Comparison of ENCODE assay signal across 32 mouse cellular contexts in the genomic region with DNA sequence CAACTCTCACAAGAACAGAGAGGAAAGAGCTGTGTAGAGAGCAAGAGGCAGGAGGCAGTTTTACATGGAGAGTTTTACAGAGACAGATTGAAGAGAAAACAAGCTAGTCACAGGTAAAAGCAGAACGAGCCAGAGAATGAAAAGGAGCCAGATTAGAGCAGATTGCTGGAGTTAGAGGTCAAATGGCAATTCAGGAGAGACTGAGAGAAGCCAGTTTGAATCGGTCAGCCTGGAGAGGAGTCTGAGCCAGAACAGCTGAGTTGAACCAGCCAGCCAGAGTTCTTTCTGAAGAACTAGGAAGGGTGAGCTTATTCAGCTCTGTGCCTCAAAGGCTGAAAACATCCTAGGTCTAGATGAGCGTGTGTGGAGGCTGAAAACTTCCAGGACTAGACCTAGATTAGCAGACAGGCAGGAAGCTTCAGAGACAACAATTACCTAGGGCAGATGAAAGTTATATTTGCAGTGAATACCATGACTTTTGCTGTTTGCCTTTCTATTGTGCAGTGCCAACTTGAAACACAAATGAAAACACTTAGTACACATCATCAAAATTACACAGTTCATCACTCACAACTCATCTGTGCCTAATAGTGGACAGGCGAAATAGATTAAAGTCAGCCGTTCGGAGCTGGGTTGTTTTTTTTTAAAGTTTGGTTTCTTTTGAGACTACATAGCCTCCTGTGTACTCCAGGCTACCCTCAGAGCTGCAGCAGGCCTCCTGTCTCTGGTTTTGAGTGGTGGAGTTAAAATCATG. TPM values are rescaled to one million over a fixed set of nuclear protein-coding genes. Genes with fewer than 3 reads are reported as not detected.
"Had no signal": no experiment of that assay in that cellular context is flagged by ENCODE, and none has a peak within 500 bp of the region (broad histone marks: within the 10 kb centered on the region; RNA-seq: fewer than 3 reads in every experiment).

No protein-coding gene starts in this region.

- H3K27ac ChIP-seq: left cerebral cortex, adult 2 months; limb, embryonic 10.5 days; limb, embryonic 12.5 days; limb, embryonic 13.5 days; limb, embryonic 15.5 days; liver, embryonic 13.5 days; liver, embryonic 14.5 days; liver, embryonic 15.5 days; lung, embryonic 15.5 days; macrophage; midbrain, embryonic 10.5 days; midbrain, embryonic 12.5 days; midbrain, embryonic 13.5 days; midbrain, embryonic 15.5 days; neural tube, embryonic 12.5 days had no signal

- ATAC-seq: liver, postnatal 0 days; midbrain, embryonic 13.5 days; midbrain, embryonic 15.5 days; midbrain, embryonic 16.5 days had no signal

- H3K4me2 ChIP-seq: limb, embryonic 12.5 days; limb, embryonic 13.5 days; limb, embryonic 15.5 days; liver, embryonic 11.5 days; liver, embryonic 13.5 days; liver, embryonic 15.5 days; lung, embryonic 14.5 days; lung, embryonic 15.5 days; midbrain, embryonic 11.5 days; midbrain, embryonic 12.5 days; midbrain, embryonic 13.5 days; midbrain, embryonic 15.5 days; neural tube, embryonic 12.5 days had no signal

- H3K9me3 ChIP-seq: limb, embryonic 10.5 days; limb, embryonic 12.5 days; limb, embryonic 13.5 days; limb, embryonic 15.5 days; liver, embryonic 13.5 days; liver, embryonic 15.5 days; lung, embryonic 15.5 days; megakaryocyte, embryonic 14.5 days; midbrain, embryonic 10.5 days; midbrain, embryonic 12.5 days; midbrain, embryonic 13.5 days; midbrain, embryonic 15.5 days; neural tube, embryonic 12.5 days had no signal

- DNase-seq: left cerebral cortex, postnatal 4 days; liver; liver, embryonic 13.5 days; liver, postnatal 0 days; lung, adult 18-20 months; lung, adult 2 months; lung, embryonic 14.5 days; lung, postnatal 10 days; lung, postnatal 14 days; lung, postnatal 36 days; lung, postnatal 4 days; midbrain, embryonic 14.5 days had no signal

- H3K9ac ChIP-seq: limb, embryonic 12.5 days; limb, embryonic 13.5 days; limb, embryonic 15.5 days; liver, embryonic 13.5 days; liver, embryonic 14.5 days; liver, embryonic 15.5 days; liver, postnatal 0 days; lung, embryonic 14.5 days; lung, embryonic 15.5 days; midbrain, embryonic 12.5 days; midbrain, embryonic 13.5 days; midbrain, embryonic 15.5 days; neural tube, embryonic 12.5 days had no signal

- H3K4me1 ChIP-seq: limb, embryonic 10.5 days; limb, embryonic 13.5 days; limb, embryonic 15.5 days; midbrain, embryonic 12.5 days; neural tube, embryonic 12.5 days had no signal

- H3K27me3 ChIP-seq: limb, embryonic 12.5 days; limb, embryonic 13.5 days; limb, embryonic 15.5 days; liver, embryonic 13.5 days; liver, embryonic 15.5 days; lung, embryonic 15.5 days; megakaryocyte, embryonic 14.5 days; midbrain, embryonic 12.5 days; midbrain, embryonic 13.5 days; midbrain, embryonic 15.5 days; neural tube, embryonic 12.5 days had no signal

- H3K4me3 ChIP-seq: left cerebral cortex, adult 2 months; limb, embryonic 10.5 days; limb, embryonic 12.5 days; limb, embryonic 13.5 days; limb, embryonic 15.5 days; liver, embryonic 13.5 days; liver, embryonic 15.5 days; lung, embryonic 15.5 days; megakaryocyte, embryonic 14.5 days; midbrain, embryonic 10.5 days; midbrain, embryonic 12.5 days; midbrain, embryonic 13.5 days; midbrain, embryonic 15.5 days; myocyte; neural tube, embryonic 12.5 days had no signal

RNA-seq across cellular contexts. Expression of gene Ltc4s, which starts 57.8 kb away (rescaled TPM):
- total RNA-seq: monocyte, adult 5-6 weeks had no signal
